Mouse (Mus musculus) erythroblast, embryonic 14.5 days (primary cell): ENCODE measurements around the gene Mpig6b.

Experiments
- GATA1 ChIP-seq: IDR thresholded peaks from 2 replicates; pipeline ENCODE4 v1.6.1; 2012; ENCODE audit warnings: low read length, inconsistent platforms, mixed read lengths
- TAL1 ChIP-seq: IDR thresholded peaks from 3 replicates; pipeline ENCODE4 v1.6.1; 2012; ENCODE audit warnings: low read length, inconsistent platforms, mixed read lengths

GRCm38 (mm10) chr17:35031880-35032279, 34.1 kb downstream of the Mpig6b start:
- TF ChIP-seq GATA1 (no peak), TAL1 (no peak)
